Mouse (Mus musculus) monocyte, adult 59 days (primary cell): ENCODE data around the gene Arhgap42. TPM values are rescaled to one million over a fixed set of nuclear protein-coding genes. Genes with fewer than 3 reads are reported as not detected.

Source experiments
- total RNA-seq, 2 experiments: library from RNA; stranded (reverse); gene quantifications; one replicate each; pipeline ENCODE4 v1.2.4; 2023

Arhgap42 gene
- total RNA-seq: not detected

GRCm38 (mm10) chr9:9238438-9239391 is at the start of gene Arhgap42:
Gene Arhgap42, minus strand, starts transcription at chr9:9239101.

GRCm38 (mm10) chr9:8971491-8971890 is 267.4 kb downstream of the Arhgap42 start, which contains the start of gene Gm16485:
Gene Gm16485, plus strand, starts transcription at chr9:8971791.

